9 mouse cellular contexts compared by ENCODE assay signal in the genomic region with DNA sequence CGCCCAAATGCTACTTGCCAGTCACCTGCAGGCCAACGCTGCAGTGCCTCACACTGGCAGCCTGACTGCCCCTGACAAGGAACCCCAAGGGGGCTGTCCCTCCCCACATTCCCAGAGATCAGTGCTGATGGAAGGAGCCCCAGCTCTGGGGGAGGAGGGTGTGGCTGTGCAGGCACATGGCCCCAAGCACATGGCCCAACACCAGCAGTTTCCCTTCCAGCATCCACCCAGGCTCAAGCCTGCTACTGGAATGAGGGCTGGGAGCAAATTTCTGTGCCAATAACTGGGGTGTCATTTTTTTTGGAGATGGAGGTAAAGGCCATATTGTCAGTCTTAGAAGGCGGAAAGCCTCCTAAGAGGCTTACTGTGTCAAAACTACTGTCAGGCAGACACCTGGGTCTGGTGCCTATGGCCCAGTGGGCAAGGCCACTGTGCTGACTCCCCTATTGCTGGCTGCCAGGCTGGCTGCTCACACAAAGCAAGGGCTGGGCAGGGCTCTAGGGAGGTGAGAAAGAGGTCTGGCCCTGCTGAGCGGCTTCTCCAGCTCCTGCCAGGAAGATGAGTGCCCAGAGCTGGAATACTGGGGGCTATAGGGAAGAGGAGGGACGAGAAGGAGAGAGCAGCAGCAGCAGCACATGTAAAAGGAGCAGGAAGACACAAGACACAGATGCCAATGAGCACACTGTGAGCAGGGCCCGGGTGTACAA. TPM values are rescaled to one million over a fixed set of nuclear protein-coding genes. Genes with fewer than 3 reads are reported as not detected.
DNase-seq lines count a peak whose midpoint lies in the region; ATAC-seq and TF ChIP-seq lines count a peak whose summit lies in the region.
"Had no signal": no experiment of that assay in that cellular context is flagged by ENCODE, and none has a peak within 500 bp of the region (broad histone marks: within the 10 kb centered on the region; RNA-seq: fewer than 3 reads in every experiment).

No protein-coding gene starts in this region.

- H3K4me3 ChIP-seq in layer of hippocampus, adult 2 months = no peak overlapping the region
- peak overlapping the region; percentile 12; the same call in 1 of the 2 replicates for H3K4me3 ChIP-seq in embryonic facial prominence, embryonic 10.5 days
- H3K4me3 ChIP-seq in hindbrain, embryonic 11.5 days (ENCODE audit: low read depth, low read length) = no peak overlapping the region
- no peak overlapping the region for H3K4me3 ChIP-seq in midbrain, embryonic 15.5 days

- H3K9ac ChIP-seq in hindbrain, embryonic 11.5 days (ENCODE audit: low read depth, low read length) = no peak overlapping the region
- no peak overlapping the region for H3K9ac ChIP-seq in midbrain, embryonic 15.5 days

- TF ChIP-seq CTCF in layer of hippocampus, adult 2 months (conservative IDR thresholded peaks at IDR 0.05) = no peak

- H3K4me1 ChIP-seq in embryonic facial prominence, embryonic 10.5 days = peaks cover 41% of the 10 kb centered on the region
- peaks cover 17% of the 10 kb centered on the region for H3K4me1 ChIP-seq in hindbrain, embryonic 11.5 days (replicated peaks; ENCODE audit: control insufficient read depth, insufficient read depth, low read length)
- H3K4me1 ChIP-seq in midbrain, embryonic 15.5 days = peaks cover 44% of the 10 kb centered on the region

- H3K27me3 ChIP-seq in embryonic facial prominence, embryonic 10.5 days (replicated peaks; ENCODE audit: low read depth, poor library complexity, severe bottlenecking) = no peaks in the 10 kb centered on the region
- no peaks in the 10 kb centered on the region for H3K27me3 ChIP-seq in hindbrain, embryonic 11.5 days (ENCODE audit: control insufficient read depth, insufficient read depth, low read length)
- no peaks in the 10 kb centered on the region for H3K27me3 ChIP-seq in midbrain, embryonic 15.5 days (replicated peaks)

- WGBS in embryonic facial prominence, embryonic 10.5 days = 85% methylated on average over 6 of the region's 6 CpGs
- WGBS in hindbrain, embryonic 11.5 days = 89% methylated on average over 6 of the region's 6 CpGs
- 66% methylated on average over 6 of the region's 6 CpGs for WGBS in midbrain, embryonic 15.5 days

- H3K36me3 ChIP-seq in embryonic facial prominence, embryonic 10.5 days (replicated peaks) = peaks cover 98% of the 10 kb centered on the region
- peaks cover 26% of the 10 kb centered on the region for H3K36me3 ChIP-seq in hindbrain, embryonic 11.5 days (ENCODE audit: control insufficient read depth, insufficient read depth, low read length)
- peaks cover 34% of the 10 kb centered on the region for H3K36me3 ChIP-seq in midbrain, embryonic 15.5 days (replicated peaks)

- H3K4me2 ChIP-seq in hindbrain, embryonic 11.5 days (replicated peaks; ENCODE audit: low read depth, low read length) = no peak overlapping the region
- no peak overlapping the region for H3K4me2 ChIP-seq in midbrain, embryonic 15.5 days

- no peaks in the 10 kb centered on the region; the same call in 1 of the 2 replicates for H3K9me3 ChIP-seq in embryonic facial prominence, embryonic 10.5 days
- H3K9me3 ChIP-seq in hindbrain, embryonic 11.5 days (ENCODE audit: control insufficient read depth, low read length) = no peaks in the 10 kb centered on the region
- no peaks in the 10 kb centered on the region for H3K9me3 ChIP-seq in midbrain, embryonic 15.5 days

- H3K27ac ChIP-seq in layer of hippocampus, adult 2 months = peak overlapping the region; percentile 92
- 0 out of 2 replicates have a peak overlapping the region, but pooled peaks have one; percentile 8 for H3K27ac ChIP-seq in embryonic facial prominence, embryonic 10.5 days (replicated peaks)
- peak overlapping the region; percentile 55; the same call in 1 of the 2 replicates for H3K27ac ChIP-seq in hindbrain, embryonic 11.5 days (ENCODE audit: low read depth, low read length)
- peak overlapping the region; percentile 75 for H3K27ac ChIP-seq in midbrain, embryonic 15.5 days

- DNase-seq in layer of hippocampus, adult 2 months (ENCODE audit: low spot score in 2 of 2) = no peak
- DNase-seq in layer of hippocampus, postnatal 14 days (ENCODE audit: low spot score in 2 of 2) = no peak
- DNase-seq in embryonic facial prominence, embryonic 10.5 days (ENCODE audit: low spot score) = no peak
- DNase-seq in hindbrain, embryonic 11.5 days (ENCODE audit: low spot score) = no peak
- DNase-seq in layer of hippocampus, adult 11-12 months (ENCODE audit: low spot score) = no peak
- no peak for DNase-seq in spleen, postnatal 4 days (ENCODE audit: low spot score in 2 of 2)
- DNase-seq in kidney, adult 18-20 months = no peak

- no peak for ATAC-seq in hindbrain, embryonic 11.5 days (ENCODE audit: low FRiP score)
- no peak for ATAC-seq in midbrain, embryonic 15.5 days (replicated peaks)
- ATAC-seq: inflammation-experienced regulatory T-cells, adult 6 months had no signal

RNA-seq across cellular contexts. Expression of a gene that starts 11.2 kb away (rescaled TPM):
- 10 to 100 TPM; 17.0 to 18.2 TPM for total RNA-seq in layer of hippocampus, adult 2 months (2021)
- 10 to 100 TPM; 20.2 to 23.2 TPM for total RNA-seq in layer of hippocampus, postnatal 14 days (2021)
- 51.0 and 58.6 TPM in 2 replicates for polyA plus RNA-seq in embryonic facial prominence, embryonic 10.5 days (2016; fragmentation: Nextera tagmentation; extraction: Ambion mirVana)
- 28.1 and 31.4 TPM in 2 replicates for polyA plus RNA-seq in hindbrain, embryonic 11.5 days (2014; fragmentation: Nextera tagmentation; extraction: Ambion mirVana)
- 25.3 and 30.4 TPM in 2 replicates for polyA plus RNA-seq in midbrain, embryonic 15.5 days (2015; fragmentation: Nextera tagmentation; extraction: Ambion mirVana)
- polyA plus RNA-seq: inflammation-experienced regulatory T-cells, adult 6 months had no signal

RNA-seq across cellular contexts. Expression of a gene that starts 37.4 kb away (rescaled TPM):
- total RNA-seq in layer of hippocampus, adult 2 months (2021) = 10 to 100 TPM; 34.2 to 38.1 TPM
- total RNA-seq in layer of hippocampus, postnatal 14 days (2021) = 10 to 100 TPM; 32.1 to 35.0 TPM
- polyA plus RNA-seq in embryonic facial prominence, embryonic 10.5 days (2016; fragmentation: Nextera tagmentation; extraction: Ambion mirVana) = 93.2 and 94.4 TPM in 2 replicates
- polyA plus RNA-seq in hindbrain, embryonic 11.5 days (2014; fragmentation: Nextera tagmentation; extraction: Ambion mirVana) = 79.9 and 87.6 TPM in 2 replicates
- polyA plus RNA-seq in midbrain, embryonic 15.5 days (2015; fragmentation: Nextera tagmentation; extraction: Ambion mirVana) = 70.1 and 75.1 TPM in 2 replicates

Comparison
In these comparisons a context has a peak if more than half of its experiments do, and no peak if none do; other contexts are left out.
1. H3K27ac ChIP-seq: peak in every context shown above with its lines; median percentile 92 in layer of hippocampus, adult 2 months; 75 in midbrain, embryonic 15.5 days; 55 in hindbrain, embryonic 11.5 days; 8 in embryonic facial prominence, embryonic 10.5 days.